Mouse (Mus musculus) small intestine, adult 2 months (tissue): ENCODE measurements at regions not wholly inside any gene's neighbourhood (a gene's known extent, or its start where the extent isn't known, plus 50 kb on each side); places are given as distances from the start of the nearest gene placed in this dataset.

Experiments used
- H3K27ac ChIP-seq: fragments of 200-500 bp; 2 replicates; pipeline ENCODE4 v1.5.1; 2012; ENCODE audit warnings: low read depth, low read length, control low read depth, inconsistent platforms; ENCODE audit not compliant: insufficient read depth
- H3K27me3 ChIP-seq: fragments of 200-500 bp; 2 replicates; pipeline ENCODE4 v1.6.1; 2012; ENCODE audit warnings: mild to moderate bottlenecking, moderate library complexity, low read length, inconsistent platforms; ENCODE audit not compliant: control insufficient read depth, insufficient read depth
- H3K36me3 ChIP-seq: fragments of 200-500 bp; 2 replicates; pipeline ENCODE4 v1.6.1; 2012; ENCODE audit warnings: mild to moderate bottlenecking, low read length, control low read depth, inconsistent platforms; ENCODE audit not compliant: control insufficient read depth, insufficient read depth
- H3K4me1 ChIP-seq: fragments of 200-500 bp; 2 replicates; pipeline ENCODE4 v1.6.1; 2012; ENCODE audit warnings: low read length, inconsistent platforms, mixed read lengths; ENCODE audit not compliant: control insufficient read depth, insufficient read depth, insufficient read length
- H3K4me3 ChIP-seq: fragments of 200-500 bp; 2 replicates; pipeline ENCODE4 v1.5.1; 2012; ENCODE audit warnings: low read depth, mild to moderate bottlenecking, control low read depth, inconsistent platforms, low read length, moderate library complexity
- CTCF ChIP-seq: fragments of 200-500 bp; IDR thresholded peaks from 2 replicates; pipeline ENCODE4 v1.5.1; 2012; ENCODE audit warnings: low read depth, mild to moderate bottlenecking, control low read depth, inconsistent platforms, low read length, moderate library complexity, mixed read lengths; ENCODE audit not compliant: insufficient replicate concordance, insufficient read length; ENCODE audit errors: extremely low read depth
- POLR2A ChIP-seq: fragments of 200-500 bp; IDR thresholded peaks from 2 replicates; pipeline ENCODE4 v1.6.1; 2012; ENCODE audit warnings: low read depth, mild to moderate bottlenecking, control low read depth, inconsistent platforms, low read length, moderate library complexity
- WGBS: fragments of 180-500 bp; shearing (Covaris S2); methylation state at CpG from one replicate; pipeline ENCODE4 v1.1.7; 2018; 5-methylcytosine and 5-hydroxymethylcytosine counted together

- TF ChIP-seq POLR2A (no peak), CTCF (no peak)
- Histone ChIP-seq H3K4me3 (no peak overlapping the region), H3K27me3 (no peaks in the 10 kb centered on the region), H3K4me1 (peaks cover 7% of the 10 kb centered on the region), H3K36me3 (no peaks in the 10 kb centered on the region), H3K27ac (no peak overlapping the region)
- WGBS = 88% methylated on average over 1 of the region's 1 CpGs
Measured at GRCm38 (mm10) chr8:46395348-46395747, 75.5 kb upstream of the Acsl1 start.

- WGBS = 16% methylated on average over 2 of the region's 2 CpGs
- peaks cover 5% of the 10 kb centered on the region for H3K4me1 ChIP-seq
- no peak overlapping the region for H3K27ac ChIP-seq
- H3K27me3 ChIP-seq = no peaks in the 10 kb centered on the region
- H3K36me3 ChIP-seq = no peaks in the 10 kb centered on the region
- TF ChIP-seq POLR2A = no peak
- H3K4me3 ChIP-seq = no peak overlapping the region
Measured at GRCm38 (mm10) chr8:46397081-46397480, 73.8 kb upstream of the Acsl1 start.

GRCm38 (mm10) chr8:46397777-46398176, 73.1 kb upstream of the Acsl1 start:
- H3K4me1 ChIP-seq = peaks cover 5% of the 10 kb centered on the region
- 69% methylated on average over 8 of the region's 8 CpGs for WGBS
- TF ChIP-seq CTCF (no peak), POLR2A (no peak)
- H3K27me3 ChIP-seq = no peaks in the 10 kb centered on the region
- H3K4me3 ChIP-seq = no peak overlapping the region
- H3K36me3 ChIP-seq = no peaks in the 10 kb centered on the region
- H3K27ac ChIP-seq = no peak overlapping the region

DNA sequence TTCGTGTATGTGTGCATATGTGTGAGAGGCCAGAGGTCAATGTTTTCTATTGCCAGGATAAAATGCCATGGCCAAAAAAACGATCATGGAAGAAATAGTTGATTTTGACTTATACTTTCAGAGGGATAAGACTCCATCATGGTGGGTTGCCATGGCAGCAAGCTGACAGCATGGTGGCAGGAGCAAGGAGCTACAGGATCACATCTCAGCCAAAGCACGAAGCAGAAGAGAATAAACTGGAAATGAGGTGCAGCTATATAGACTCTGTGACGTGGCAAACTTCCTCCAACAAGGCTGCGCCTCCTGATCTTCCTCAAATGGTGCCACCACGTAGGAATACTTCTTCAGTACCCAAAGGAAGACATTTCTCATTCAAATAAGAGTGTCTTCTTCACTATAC, 70.2 kb upstream of the Acsl1 start:
- WGBS = 79% methylated on average over 6 of the region's 6 CpGs
- Histone ChIP-seq H3K4me3 (no peak overlapping the region), H3K27ac (no peak overlapping the region), H3K4me1 (peaks cover 11% of the 10 kb centered on the region), H3K36me3 (no peaks in the 10 kb centered on the region), H3K27me3 (no peaks in the 10 kb centered on the region)
- TF ChIP-seq CTCF = no peak
- TF ChIP-seq POLR2A = no peak

- H3K27ac ChIP-seq = peak overlapping the region; percentile 79
- no peaks in the 10 kb centered on the region for H3K27me3 ChIP-seq
- no peak overlapping the region for H3K4me3 ChIP-seq
- WGBS = 44% methylated on average over 5 of the region's 5 CpGs
- H3K36me3 ChIP-seq = no peaks in the 10 kb centered on the region
- TF ChIP-seq CTCF (no peak), POLR2A (no peak)
- peaks cover 11% of the 10 kb centered on the region; the same call in 1 of the 2 replicates for H3K4me1 ChIP-seq
Measured at GRCm38 (mm10) chr8:46403877-46404560, 66.8 kb upstream of the Acsl1 start.

- no peak overlapping the region for H3K4me3 ChIP-seq
- no peaks in the 10 kb centered on the region for H3K27me3 ChIP-seq
- peak overlapping the region; percentile 68 for H3K27ac ChIP-seq
- 41% methylated on average over 7 of the region's 7 CpGs for WGBS
- H3K4me1 ChIP-seq = peaks cover 20% of the 10 kb centered on the region; the same call in 1 of the 2 replicates
- TF ChIP-seq CTCF (no peak), POLR2A (no peak)
- no peaks in the 10 kb centered on the region for H3K36me3 ChIP-seq
Measured at GRCm38 (mm10) chr8:46408886-46409285, 62.0 kb upstream of the Acsl1 start.

- H3K36me3 ChIP-seq = no peaks in the 10 kb centered on the region
- no peak overlapping the region for H3K4me3 ChIP-seq
- H3K27ac ChIP-seq = peak overlapping the region; percentile 58
- 18% methylated on average over 2 of the region's 2 CpGs for WGBS
- no peaks in the 10 kb centered on the region for H3K27me3 ChIP-seq
- peaks cover 20% of the 10 kb centered on the region; the same call in 1 of the 2 replicates for H3K4me1 ChIP-seq
- TF ChIP-seq CTCF (no peak), POLR2A (no peak)
Measured at GRCm38 (mm10) chr8:46409296-46409695, 61.5 kb upstream of the Acsl1 start.
